Mouse (Mus musculus) frontal cortex, postnatal 36 days (tissue): ENCODE data around the gene Kcnc3.
A peak's percentile ranks its signal among the peaks of the same experiment; 100 is the strongest.

ENCODE experiments used
- DNase-seq, 2 experiments: peaks; one replicate each; pipeline ENCODE4 v3.0.0; 2022; ENCODE audit warnings: low spot score in 2 of 2

The Kcnc3 gene

DNA sequence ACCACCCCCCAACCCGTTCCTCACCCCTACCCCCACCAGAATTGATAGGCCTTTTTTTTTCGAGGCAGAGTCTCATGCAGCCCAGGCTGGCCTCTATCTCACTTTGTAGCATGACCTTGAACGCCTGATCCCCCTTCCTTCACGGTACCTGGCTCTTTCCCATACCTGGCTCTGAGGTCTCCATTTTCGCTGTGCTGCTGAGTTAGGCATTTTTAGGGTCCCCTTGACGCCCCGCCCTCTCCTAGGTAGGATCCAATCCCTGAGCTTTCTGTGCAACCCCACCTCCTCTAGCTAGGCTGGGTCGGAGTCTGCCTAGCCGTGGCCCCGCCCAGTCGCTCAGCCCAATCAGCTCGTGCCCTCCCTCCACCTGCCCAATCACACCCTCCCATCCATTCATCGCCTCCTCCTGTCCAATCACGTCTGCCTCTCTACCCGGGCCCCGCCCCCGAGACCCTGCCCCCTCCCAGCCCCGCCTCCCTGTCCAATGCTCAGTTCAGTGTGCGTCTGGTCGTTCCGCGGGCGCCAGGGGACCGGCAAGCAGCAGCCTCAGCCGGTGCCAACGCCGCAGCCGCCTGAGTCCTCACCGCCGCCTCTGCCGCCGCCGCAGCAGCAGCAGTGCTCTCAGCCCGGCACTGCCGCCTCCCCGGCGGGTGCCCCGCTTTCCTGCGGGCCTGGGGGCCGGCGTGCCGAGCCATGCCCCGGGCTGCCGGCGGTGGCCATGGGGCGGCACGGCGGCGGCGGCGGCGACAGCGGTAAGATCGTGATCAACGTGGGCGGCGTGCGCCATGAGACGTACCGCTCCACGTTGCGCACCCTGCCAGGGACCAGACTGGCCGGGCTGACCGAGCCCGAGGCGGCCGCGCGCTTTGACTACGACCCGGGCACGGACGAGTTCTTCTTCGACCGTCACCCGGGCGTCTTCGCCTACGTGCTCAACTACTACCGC lies at the start of gene Kcnc3:
TSS of gene Kcnc3 (plus strand) at position 263 of the 946 bp plus-strand sequence.
- peak; percentile 91 to 94 for DNase-seq

DNA sequence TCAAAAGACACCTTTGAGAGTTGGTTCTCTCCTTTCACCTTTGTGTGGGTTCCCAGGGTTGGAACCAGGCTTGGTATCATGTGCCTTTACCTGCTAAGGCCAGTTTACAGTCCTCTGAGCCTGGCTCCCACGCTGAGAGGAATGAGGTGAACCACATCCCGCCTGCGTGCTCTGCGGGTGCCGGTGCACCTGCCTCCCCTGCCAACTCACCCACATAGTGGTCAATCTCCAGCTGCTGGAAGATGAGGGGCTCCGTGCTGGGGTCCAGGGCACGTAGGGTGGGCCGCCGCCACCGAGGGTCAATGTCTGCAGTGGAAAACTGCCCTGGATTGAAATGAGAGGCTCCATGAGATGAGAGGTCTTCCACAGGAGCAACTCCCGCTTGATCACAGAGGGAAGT lies 47.9 kb upstream of the Kcnc3 start:
- no peak for DNase-seq

DNA sequence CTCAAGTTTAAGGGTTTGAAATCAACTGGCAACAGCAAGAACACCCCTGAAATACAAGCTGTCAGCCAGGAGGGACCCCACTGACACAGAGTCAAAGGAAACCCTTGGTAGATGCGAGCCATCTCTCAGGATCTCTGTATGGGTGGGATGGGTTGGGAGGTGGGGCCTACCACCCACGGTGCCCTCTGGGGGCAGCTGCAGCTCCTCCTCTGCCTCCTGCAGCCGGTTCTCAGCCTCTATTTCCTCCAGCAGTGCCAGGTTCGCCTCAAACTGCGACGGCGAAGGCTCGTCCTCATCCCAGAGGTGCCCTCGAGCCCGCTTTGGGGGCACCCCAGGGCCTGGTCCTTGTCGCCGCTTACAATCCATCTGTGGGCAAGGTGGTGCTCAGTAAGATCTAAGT lies 47.4 kb upstream of the Kcnc3 start:
- no peak for DNase-seq

DNA sequence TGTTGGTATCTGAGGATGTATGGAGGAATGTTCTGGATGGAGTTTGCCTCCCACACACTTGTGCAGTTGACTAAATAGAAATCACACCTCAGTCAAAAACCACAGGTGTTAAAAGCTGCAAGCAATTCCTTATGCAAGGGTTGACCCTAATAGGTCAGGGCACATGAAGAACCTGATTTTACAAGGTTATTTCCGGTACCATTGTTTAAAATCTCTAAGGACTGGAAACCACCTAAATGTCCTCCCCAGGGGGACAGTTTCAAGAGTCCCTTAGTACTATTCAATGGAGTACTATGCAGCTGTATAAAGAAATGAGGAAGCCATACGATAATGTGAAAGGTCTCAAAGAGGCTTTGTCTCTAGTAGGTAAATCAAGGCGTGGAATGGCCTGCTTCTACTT lies 44.2 kb upstream of the Kcnc3 start:
- no peak for DNase-seq

DNA sequence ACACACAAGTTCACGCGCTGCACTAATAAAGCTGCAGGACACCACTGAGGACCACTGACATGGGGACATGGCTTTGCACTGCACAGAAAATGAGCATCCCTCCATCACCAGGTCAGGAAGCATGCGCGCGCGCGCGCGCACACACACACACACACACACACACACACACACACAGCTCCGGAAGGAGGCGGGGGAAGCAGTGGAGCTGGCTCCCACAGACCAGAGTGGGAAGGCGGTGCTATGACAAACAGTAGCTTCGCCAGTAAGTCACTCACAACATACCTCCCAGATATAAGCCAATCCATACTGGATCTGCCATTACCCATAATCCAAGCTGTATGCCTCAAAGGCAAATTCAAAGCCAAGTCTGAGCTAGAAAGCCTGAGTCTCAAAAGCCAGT lies 43.4 kb upstream of the Kcnc3 start:
- no peak for DNase-seq

DNA sequence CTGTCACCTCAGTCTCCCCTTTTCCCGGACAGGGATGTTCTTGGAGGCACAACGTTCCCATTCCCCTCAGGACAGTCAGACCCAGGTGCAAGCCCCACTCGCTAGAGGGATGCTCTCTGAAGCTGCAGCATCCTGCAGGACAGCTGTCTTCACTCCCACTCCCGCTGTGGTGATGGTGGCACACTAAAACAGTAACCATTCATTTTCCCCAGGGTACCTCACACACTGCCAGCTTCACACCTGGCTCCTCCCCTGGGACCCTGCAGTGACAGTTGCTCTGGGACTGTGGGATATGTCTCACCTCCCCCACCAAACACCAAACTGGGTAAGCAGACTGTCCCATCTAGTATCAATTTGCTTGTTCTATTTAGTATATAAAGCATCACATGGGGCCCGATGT lies 42.7 kb upstream of the Kcnc3 start:
- DNase-seq, result no peak

DNA sequence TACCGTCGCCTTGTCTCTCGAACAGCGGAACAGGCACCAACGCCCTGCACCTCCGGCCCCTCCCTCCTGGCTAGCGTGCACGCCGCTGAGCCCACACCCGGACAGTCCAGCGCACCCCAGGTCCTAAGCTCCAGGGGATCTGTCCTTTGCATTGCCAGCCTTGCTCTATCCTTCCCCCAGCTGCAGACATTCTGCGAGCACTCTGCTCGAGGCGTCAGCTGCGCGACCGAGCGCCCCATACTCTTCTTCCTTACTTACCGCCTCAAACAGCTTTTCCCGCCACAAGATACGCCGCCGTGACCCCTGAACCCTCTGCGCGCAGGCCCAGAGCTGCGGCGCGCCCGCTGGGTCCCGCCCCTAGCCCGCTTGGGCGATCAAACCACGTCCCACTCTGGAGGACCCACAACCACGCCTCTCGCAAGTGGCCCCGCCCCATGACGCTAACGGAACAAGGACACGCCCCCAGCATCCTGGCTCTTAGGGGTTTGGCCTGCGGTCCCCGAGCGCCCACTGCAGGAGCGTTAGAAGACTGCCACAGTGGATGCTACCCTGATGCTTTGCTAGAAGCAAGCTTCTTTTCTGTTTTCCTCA lies 41.9 kb upstream of the Kcnc3 start, which contains the start of gene Pold1:
TSS of gene Pold1 (minus strand) at position 353 of the 591 bp plus-strand sequence.
- peak; percentile 99 for DNase-seq

DNA sequence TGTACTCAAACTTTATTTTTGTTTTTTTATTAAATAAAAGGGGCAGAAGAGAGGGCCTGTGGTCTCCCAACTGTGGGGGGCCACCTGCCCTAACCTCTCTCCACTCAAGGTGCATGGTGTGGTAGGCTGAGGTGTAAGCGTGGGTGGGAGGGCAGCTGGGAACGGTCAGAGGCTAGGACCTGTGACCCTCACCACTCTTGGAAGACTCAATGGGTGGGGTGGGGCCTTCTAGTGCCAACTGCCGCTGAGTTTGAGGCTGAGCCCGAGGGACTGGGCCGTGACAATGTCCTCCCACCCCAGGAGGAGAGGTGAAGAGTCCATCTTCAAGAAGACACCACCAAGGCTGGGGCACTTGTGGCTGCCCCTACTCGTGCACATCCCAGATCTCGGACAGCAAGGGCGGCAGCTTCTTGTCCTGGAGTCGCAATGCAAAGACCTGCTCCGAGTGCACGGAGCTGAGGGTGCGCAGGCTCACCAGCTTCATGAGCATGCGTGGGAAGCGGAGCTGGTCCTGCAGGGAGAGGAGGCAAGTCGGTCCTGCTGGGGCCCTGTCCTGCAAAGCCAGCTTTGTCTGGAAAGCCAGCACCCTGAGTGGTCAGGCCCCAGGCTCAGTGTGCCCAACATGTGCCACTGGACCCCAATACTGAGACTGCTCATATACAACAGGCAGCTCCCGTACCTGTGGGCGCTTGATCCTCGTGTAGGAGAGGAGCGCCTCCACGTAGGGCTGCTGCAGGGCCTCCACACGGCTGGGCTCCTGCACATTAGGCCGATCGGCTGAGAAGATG lies 40.6 kb upstream of the Kcnc3 start:
- DNase-seq, result no peak

DNA sequence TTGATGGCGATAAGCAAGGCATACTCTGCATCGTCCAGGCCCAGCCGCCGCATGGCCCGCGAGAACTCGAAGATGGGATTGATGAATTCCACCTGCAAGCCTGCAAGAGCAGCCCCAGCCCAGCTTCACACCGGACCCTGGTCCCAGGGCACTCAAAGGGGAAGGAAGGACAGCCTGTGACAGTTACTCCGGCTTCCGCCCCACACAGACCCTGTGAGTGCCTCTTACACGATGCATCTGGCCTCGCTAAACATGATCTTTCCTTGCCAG lies 40.1 kb upstream of the Kcnc3 start:
- no peak for DNase-seq

DNA sequence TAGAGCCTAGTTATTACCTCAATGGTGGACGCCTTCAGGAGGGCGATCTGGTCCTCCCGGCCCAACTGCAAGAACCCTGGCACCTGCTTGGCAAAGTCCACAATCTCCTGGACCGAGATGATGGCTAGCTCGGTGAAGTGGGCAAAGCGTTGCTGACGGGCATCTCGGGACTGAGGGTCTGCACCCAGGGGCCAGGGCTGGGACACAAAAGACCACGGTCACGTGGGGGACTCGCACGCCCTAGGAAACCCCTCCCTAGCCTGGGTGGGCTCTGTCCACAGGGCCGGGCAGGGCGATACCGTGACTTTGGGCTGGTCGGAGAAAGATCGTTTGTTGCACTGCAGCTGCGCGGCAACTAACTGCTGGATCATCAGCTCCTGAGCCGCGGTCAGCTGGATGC lies 39.2 kb upstream of the Kcnc3 start:
- DNase-seq, result no peak

DNA sequence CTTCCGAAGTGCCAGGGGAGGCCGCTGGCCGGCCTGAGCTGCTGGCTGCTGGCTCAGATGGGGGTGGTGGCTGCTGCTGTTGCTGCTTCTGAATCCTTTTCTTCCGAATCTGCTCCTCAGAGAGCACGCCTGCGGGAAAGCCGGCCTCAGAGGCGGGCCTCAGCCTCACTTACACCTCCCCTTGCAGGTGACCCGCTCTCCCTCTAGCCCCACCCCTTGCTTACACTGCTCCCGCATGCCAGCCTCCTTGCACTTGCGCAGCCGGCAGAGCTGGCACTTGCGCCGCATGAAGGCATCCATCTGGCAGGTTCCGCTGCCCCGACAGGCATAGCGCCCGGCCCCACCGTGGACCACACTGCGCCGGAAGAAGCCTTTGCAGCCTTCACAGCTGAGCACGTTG lies 38.7 kb upstream of the Kcnc3 start:
- DNase-seq, result no peak

DNA sequence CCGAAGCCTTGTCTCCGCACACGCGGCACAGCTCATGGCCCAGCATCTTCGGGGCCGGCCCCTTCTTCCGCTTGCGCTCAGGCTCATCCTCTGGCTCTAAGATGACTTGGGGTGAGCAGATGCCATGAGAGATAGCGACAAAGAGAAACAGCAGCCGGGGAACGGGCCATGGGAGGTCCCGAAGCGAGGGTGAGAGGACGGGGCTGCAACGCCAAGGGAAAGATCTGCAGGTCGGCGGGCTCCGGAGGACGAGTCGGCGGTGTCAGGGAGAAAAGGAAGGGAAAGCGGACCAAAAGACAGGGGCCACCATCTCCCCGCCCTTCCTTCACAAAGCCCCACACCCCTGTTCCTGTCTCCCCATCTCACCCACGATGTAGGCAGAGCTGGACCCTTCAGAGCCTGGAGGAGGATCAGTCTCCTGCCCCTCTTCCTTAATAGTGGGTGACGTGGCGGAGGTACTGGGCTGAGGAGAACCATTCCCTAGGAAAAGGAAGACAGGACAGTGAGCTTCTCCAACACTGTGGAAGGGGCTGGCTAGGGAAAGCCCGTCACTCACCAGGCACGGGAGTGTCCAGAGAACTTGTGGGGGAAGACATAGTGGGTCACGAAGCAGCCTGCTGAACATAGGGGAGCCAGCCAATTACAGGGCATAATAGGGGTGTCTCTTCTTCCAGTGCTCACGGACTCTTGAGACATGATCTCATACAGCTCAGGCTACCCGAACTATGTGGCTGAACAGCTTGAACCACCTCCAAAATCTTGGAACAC lies 38.1 kb upstream of the Kcnc3 start:
- no peak for DNase-seq

DNA sequence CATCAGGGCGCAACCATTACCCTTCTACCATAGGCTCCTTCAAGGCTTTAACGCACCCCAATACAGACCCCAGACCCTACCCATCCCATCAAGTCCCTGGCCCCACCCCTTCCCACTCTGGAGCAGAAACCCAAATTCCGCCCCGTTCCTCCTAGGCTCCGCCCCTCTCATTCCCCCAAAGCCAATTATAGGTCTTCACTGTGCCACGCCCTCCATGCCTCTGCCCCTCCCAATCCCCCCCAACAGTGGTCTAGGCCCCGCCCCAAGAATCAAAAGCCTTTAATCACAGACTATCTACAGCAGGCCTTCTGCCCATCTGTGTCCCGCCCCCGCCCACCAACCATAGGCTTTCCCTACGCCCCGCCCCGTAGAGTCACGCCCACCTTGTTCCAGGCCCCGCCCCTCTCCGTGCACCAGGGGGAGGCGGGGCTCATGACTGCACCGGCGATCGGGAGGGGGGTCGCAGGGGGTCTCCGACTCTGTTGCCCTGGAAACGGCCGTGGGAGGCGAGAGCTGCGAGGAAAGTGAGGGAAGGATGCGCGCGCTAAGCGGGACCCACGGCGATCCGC lies 37.2 kb upstream of the Kcnc3 start:
- peak in 1 of 2 experiments; percentile 20 for DNase-seq

DNA sequence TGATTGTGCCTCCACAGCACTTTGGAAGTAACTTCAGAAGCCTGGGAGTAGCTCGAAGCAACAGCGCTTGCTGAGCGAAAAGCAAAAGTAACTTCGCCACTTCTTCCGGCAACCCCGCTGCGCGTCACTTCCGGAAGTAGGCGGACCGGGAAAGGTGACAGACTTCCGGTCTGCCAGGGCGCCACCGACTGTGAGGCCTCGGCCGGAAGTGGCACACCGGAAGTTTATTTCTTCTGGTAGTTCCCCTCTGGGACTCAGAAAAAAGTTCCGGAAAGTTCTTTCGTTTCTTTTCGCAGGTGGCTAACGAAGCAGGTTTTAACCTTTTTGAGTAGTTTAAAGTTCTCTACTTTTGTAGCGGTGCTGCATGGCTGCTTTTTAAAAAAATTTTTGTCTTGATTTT lies 36.6 kb upstream of the Kcnc3 start, which contains the start of gene Nr1h2:
TSS of gene Nr1h2 (minus strand) at position 126 of the 400 bp plus-strand sequence.
- DNase-seq, result peak; percentile 94 to 96

DNA sequence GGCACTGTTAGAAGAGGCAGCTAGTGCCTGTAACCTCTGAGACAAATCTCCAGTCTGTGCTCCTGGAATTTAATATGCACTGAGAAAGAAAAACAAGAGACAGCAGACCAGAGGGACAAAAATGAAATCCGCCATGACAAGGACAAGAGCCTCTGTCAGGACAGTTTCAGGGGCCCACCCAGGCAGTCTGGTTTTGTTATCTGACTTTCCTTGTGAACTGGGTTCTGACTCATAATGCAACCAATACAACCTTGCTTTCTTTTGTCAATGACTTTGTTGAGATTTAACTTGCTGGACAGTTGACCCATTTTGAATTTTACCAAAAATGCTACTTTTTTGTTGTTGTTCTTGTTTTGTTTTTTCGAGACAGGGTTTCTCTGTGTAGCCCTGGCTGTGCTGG lies 32.8 kb upstream of the Kcnc3 start:
- DNase-seq, result no peak

DNA sequence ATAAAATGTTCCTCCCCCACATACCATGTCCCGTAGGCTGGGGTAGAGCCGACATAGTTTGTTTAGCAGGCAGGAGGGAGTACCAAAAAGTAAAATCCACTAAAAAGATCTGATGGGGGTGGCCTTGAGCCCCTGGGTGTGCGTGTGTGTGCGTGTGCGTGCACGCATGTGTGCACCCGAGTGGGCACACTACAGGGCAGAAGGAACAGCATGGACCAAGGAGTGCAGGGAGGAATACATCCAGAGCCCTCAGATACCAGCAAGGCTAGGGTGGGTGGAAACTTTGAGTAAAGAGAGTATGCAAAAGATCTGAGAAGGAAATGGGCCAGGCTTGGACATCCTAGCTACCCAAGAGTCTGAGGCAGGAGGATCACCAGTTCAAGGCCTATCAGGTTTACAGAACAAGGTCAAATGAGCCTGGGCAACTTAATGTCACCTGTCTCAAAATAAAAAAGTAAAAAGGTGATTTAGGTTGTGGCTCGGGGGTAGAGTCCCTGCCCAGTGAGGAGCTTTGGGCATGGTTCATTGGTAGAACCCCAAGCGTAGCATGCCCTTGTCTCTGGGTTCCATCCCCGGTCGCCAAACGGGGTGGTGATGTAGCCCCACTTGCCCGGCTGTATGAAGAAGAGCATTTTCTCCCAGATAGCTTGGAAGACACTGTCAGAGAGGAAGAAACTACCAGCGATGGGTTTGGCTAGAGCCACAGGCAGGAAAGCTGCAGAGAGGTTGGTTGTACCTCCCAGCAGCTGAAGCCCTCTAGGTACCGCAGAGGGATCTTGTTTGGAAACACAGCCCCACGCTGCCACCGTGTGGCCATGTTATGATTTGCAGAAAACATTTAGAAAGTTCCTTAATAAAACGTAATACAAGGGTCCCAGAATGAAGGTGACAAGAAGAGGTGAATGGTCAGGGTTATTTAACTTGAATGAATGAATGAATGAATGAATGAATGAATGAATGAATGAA lies 29.7 kb upstream of the Kcnc3 start:
- peak; percentile 76 to 85 for DNase-seq

DNA sequence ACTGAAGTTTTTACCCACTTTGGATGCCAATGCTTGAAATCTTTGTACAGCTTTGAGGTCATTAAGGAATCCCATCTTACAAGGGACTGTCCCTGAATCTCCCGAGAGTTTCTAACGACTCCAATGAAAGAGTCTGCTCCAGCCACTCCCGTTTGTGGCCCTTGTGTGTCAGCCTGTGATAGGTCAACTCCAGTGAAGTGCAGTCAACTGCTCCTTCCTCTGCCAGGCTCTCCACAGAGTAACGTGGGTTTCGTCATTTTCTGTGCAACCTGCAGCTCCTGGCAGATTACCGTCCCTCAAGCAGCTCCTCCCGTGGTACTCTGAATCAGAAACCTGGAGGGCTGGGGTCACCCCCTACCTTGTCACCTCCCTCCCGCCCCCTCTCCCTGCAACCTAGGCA lies 27.2 kb upstream of the Kcnc3 start:
- no peak for DNase-seq

DNA sequence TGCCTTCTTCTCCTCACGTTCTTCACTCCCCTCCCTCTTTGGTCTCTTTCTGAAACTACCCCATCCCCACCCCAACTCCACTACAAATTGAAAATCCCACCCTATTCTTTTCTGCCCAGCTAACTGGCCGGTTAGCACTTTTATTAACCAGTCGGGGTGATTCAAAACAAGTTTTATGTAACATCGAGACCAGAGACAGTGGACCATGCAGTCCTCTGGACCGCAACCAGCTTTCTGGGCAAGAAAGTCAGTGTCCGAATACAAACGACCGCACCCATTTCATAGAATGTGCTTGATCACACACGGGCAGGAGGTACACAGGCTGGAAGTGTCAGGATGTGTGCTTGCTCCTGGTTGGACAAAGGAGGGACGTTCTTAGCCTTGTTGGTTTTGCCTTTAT lies 26.0 kb upstream of the Kcnc3 start:
- no peak for DNase-seq

DNA sequence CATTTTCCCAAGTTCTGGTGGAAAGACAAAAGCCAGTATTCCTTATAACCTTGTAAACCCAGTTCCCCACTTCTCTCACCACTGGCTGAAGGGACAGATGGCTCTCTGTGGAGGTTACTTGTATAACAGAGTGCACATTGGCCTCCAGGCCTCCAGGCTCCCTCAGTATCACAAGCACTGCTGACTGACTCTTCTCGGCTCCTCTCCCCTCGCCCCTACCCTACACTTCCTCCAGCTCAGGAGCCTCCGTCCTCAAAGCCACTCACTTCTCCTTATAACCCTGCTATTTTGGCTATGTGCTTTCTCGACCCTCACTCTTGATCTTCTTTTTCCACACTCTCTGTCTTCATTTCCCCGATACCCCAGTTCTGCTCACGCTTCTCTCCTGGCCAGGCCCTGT lies 25.1 kb upstream of the Kcnc3 start:
- DNase-seq, result no peak

DNA sequence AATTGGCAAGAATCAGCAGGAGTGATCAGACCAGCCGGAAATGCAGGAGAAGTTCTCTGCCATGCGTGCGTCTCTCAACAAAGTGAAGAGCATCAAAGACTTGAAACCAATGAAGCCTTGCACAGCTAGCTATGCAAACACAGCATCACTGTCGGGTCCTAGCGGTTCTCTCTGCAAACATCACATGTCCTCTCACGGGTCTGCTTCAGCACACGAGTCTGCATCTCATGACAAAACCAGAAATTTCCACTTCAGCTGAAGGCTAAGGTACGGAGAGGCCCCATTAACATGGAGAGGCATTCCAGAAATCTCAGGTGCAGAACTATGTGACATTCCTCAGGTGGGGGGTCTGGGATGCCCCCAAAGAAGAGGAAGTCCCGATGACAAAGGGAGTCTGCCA lies 21.7 kb upstream of the Kcnc3 start:
- DNase-seq, result no peak
